Mouse (Mus musculus) limb, embryonic 12.5 days (tissue): ENCODE data around the gene Atp2b1. TPM values are rescaled to one million over a fixed set of nuclear protein-coding genes. Genes with fewer than 3 reads are reported as not detected.

Experiments used
- ATAC-seq: fragments of 200-750 bp; cut with Nextera tagmentation; 2 replicates; pipeline ENCODE4 v1.8.0; 2017; ENCODE audit warnings: low read depth, moderate TSS enrichment; ENCODE audit not compliant: insufficient number of reproducible peaks, insufficient read depth, low FRiP score, low TSS enrichment
- H3K27ac ChIP-seq: fragments of 300-500 bp; sonication (generic); 2 replicates; pipeline ENCODE4 v1.5.1; 2016; ENCODE audit warnings: mild to moderate bottlenecking, moderate library complexity
- H3K27me3 ChIP-seq: fragments of 300-500 bp; sonication (generic); 2 replicates; pipeline ENCODE4 v1.6.1; 2016; ENCODE audit warnings: mild to moderate bottlenecking, moderate library complexity
- H3K36me3 ChIP-seq: fragments of 300-500 bp; sonication (generic); 2 replicates; pipeline ENCODE4 v1.6.1; 2016; ENCODE audit warnings: mild to moderate bottlenecking, moderate library complexity
- H3K4me1 ChIP-seq: fragments of 300-500 bp; sonication (generic); replicated peaks from 2 replicates; pipeline ENCODE4 v1.6.1; 2016
- H3K4me2 ChIP-seq: fragments of 300-500 bp; sonication (generic); 2 replicates; pipeline ENCODE4 v1.6.1; 2016; ENCODE audit warnings: mild to moderate bottlenecking, moderate library complexity
- H3K4me3 ChIP-seq: fragments of 300-500 bp; sonication (generic); replicated peaks from 2 replicates; pipeline ENCODE4 v1.5.1; 2016; ENCODE audit warnings: mild to moderate bottlenecking
- H3K9ac ChIP-seq: fragments of 300-500 bp; sonication (generic); replicated peaks from 2 replicates; pipeline ENCODE4 v1.6.1; 2016; ENCODE audit warnings: mild to moderate bottlenecking, moderate library complexity
- H3K9me3 ChIP-seq: fragments of 300-500 bp; sonication (generic); 2 replicates; pipeline ENCODE4 v1.6.1; 2016; ENCODE audit warnings: mild to moderate bottlenecking, moderate library complexity
- WGBS: fragments of 180-500 bp; shearing (Covaris S2); methylation state at CpG from one replicate; pipeline ENCODE4 v1.1.7; 2016; 5-methylcytosine and 5-hydroxymethylcytosine counted together
- polyA plus RNA-seq: library from polyadenylated mRNA; unstranded; fragments of >200 nt; fragmentation: Nextera tagmentation; extraction: Ambion mirVana; gene quantifications from 2 replicates; pipeline ENCODE4 v1.2.1, GENCODE M21; 2016

Atp2b1 gene
- polyA plus RNA-seq, 1 experiment from 2014 or later = 100 TPM

- Histone ChIP-seq H3K4me1 (peaks cover 13% of the 10 kb centered on the region), H3K27ac (no peak overlapping the region), H3K9me3 (no peaks in the 10 kb centered on the region), H3K4me3 (no peak overlapping the region), H3K9ac (no peak overlapping the region), H3K36me3 (no peaks in the 10 kb centered on the region), H3K27me3 (no peaks in the 10 kb centered on the region), H3K4me2 (no peak overlapping the region)
- no peak for ATAC-seq
- 15% methylated on average over 2 of the region's 2 CpGs for WGBS
Measured at GRCm38 (mm10) chr10:98947206-98947605, 33.0 kb downstream of the Atp2b1 start.

- H3K9me3 ChIP-seq = no peaks in the 10 kb centered on the region
- no peak for ATAC-seq
- H3K4me2 ChIP-seq = no peak overlapping the region
- no peak overlapping the region for H3K9ac ChIP-seq
- H3K27me3 ChIP-seq = no peaks in the 10 kb centered on the region
- no peaks in the 10 kb centered on the region for H3K36me3 ChIP-seq
- no peak overlapping the region for H3K27ac ChIP-seq
- H3K4me3 ChIP-seq = no peak overlapping the region
- whole genome bisulfite sequencing = 86% methylated on average over 5 of the region's 5 CpGs
- H3K4me1 ChIP-seq = peaks cover 13% of the 10 kb centered on the region
Measured at GRCm38 (mm10) chr10:98948096-98948495, 33.9 kb downstream of the Atp2b1 start.

- Histone ChIP-seq H3K4me2 (no peak overlapping the region), H3K27ac (no peak overlapping the region), H3K36me3 (no peaks in the 10 kb centered on the region), H3K4me1 (peaks cover 13% of the 10 kb centered on the region), H3K9ac (no peak overlapping the region), H3K27me3 (no peaks in the 10 kb centered on the region), H3K4me3 (no peak overlapping the region), H3K9me3 (no peaks in the 10 kb centered on the region)
- WGBS = 76% methylated on average over 1 of the region's 1 CpGs
- no peak for ATAC-seq
Measured at GRCm38 (mm10) chr10:98949750-98950149, 35.5 kb downstream of the Atp2b1 start.

GRCm38 (mm10) chr10:98951286-98952270 lies 37.4 kb downstream of the Atp2b1 start:
- Histone ChIP-seq H3K27me3 (no peaks in the 10 kb centered on the region), H3K9ac (no peak overlapping the region), H3K4me1 (peaks cover 21% of the 10 kb centered on the region), H3K36me3 (no peaks in the 10 kb centered on the region), H3K4me3 (no peak overlapping the region), H3K27ac (no peak overlapping the region), H3K4me2 (no peak overlapping the region), H3K9me3 (no peaks in the 10 kb centered on the region)
- no peak for ATAC-seq
- WGBS = 86% methylated on average over 17 of the region's 17 CpGs

GRCm38 (mm10) chr10:98954230-98954993 lies 40.2 kb downstream of the Atp2b1 start:
- Histone ChIP-seq H3K4me3 (no peak overlapping the region), H3K27ac (no peak overlapping the region), H3K9ac (no peak overlapping the region), H3K27me3 (no peaks in the 10 kb centered on the region), H3K4me2 (no peak overlapping the region), H3K4me1 (peaks cover 11% of the 10 kb centered on the region), H3K36me3 (no peaks in the 10 kb centered on the region), H3K9me3 (no peaks in the 10 kb centered on the region)
- 93% methylated on average over 12 of the region's 12 CpGs for WGBS
- no peak for ATAC-seq

GRCm38 (mm10) chr10:98956124-98956523 lies 41.9 kb downstream of the Atp2b1 start:
- peaks cover 14% of the 10 kb centered on the region for H3K4me1 ChIP-seq
- 66% methylated on average over 3 of the region's 3 CpGs for WGBS
- no peak overlapping the region for H3K9ac ChIP-seq
- no peaks in the 10 kb centered on the region for H3K9me3 ChIP-seq
- no peak overlapping the region for H3K4me3 ChIP-seq
- H3K27me3 ChIP-seq = no peaks in the 10 kb centered on the region
- no peak overlapping the region for H3K27ac ChIP-seq
- ATAC-seq = no peak
- no peaks in the 10 kb centered on the region for H3K36me3 ChIP-seq
- H3K4me2 ChIP-seq = no peak overlapping the region

GRCm38 (mm10) chr10:98958752-98959151 lies 44.5 kb downstream of the Atp2b1 start:
- no peak for ATAC-seq
- Histone ChIP-seq H3K4me2 (no peak overlapping the region), H3K36me3 (no peaks in the 10 kb centered on the region), H3K9ac (no peak overlapping the region), H3K4me1 (peaks cover 14% of the 10 kb centered on the region), H3K27ac (no peak overlapping the region), H3K27me3 (no peaks in the 10 kb centered on the region), H3K4me3 (no peak overlapping the region), H3K9me3 (no peaks in the 10 kb centered on the region)
- WGBS = 39% methylated on average over 4 of the region's 4 CpGs

- peaks cover 14% of the 10 kb centered on the region for H3K4me1 ChIP-seq
- H3K36me3 ChIP-seq = no peaks in the 10 kb centered on the region
- H3K9ac ChIP-seq = no peak overlapping the region
- no peak overlapping the region for H3K4me3 ChIP-seq
- no peaks in the 10 kb centered on the region for H3K9me3 ChIP-seq
- H3K4me2 ChIP-seq = no peak overlapping the region
- ATAC-seq = no peak
- no peaks in the 10 kb centered on the region for H3K27me3 ChIP-seq
- WGBS = 55% methylated on average over 6 of the region's 6 CpGs
- H3K27ac ChIP-seq = no peak overlapping the region
Measured at GRCm38 (mm10) chr10:98959385-98959784, 45.2 kb downstream of the Atp2b1 start.

- H3K4me2 ChIP-seq = no peak overlapping the region
- H3K4me3 ChIP-seq = no peak overlapping the region
- H3K9ac ChIP-seq = no peak overlapping the region
- no peaks in the 10 kb centered on the region for H3K9me3 ChIP-seq
- no peaks in the 10 kb centered on the region for H3K36me3 ChIP-seq
- no peak overlapping the region for H3K27ac ChIP-seq
- peaks cover 11% of the 10 kb centered on the region for H3K4me1 ChIP-seq
- ATAC-seq = no peak
- no peaks in the 10 kb centered on the region for H3K27me3 ChIP-seq
- 45% methylated on average over 5 of the region's 5 CpGs for WGBS
Measured at GRCm38 (mm10) chr10:98960911-98961310, 46.7 kb downstream of the Atp2b1 start.

GRCm38 (mm10) chr10:98962092-98962491 lies 47.9 kb downstream of the Atp2b1 start:
- no peak for ATAC-seq

More at GRCm38 (mm10) chr10:98962092-98962491, 47.9 kb downstream of the Atp2b1 start:
- Histone ChIP-seq H3K4me2 (no peak overlapping the region), H3K9me3 (no peaks in the 10 kb centered on the region), H3K36me3 (no peaks in the 10 kb centered on the region), H3K27me3 (no peaks in the 10 kb centered on the region), H3K9ac (no peak overlapping the region), H3K4me1 (peaks cover 7% of the 10 kb centered on the region; the same call in 1 of the 2 replicates), H3K4me3 (no peak overlapping the region), H3K27ac (no peak overlapping the region)
- 56% methylated on average over 8 of the region's 8 CpGs for WGBS
